Mouse (Mus musculus): ENCODE data around the gene Epp13.
"Not testable (repeated sequence)": the region's sequence is repeated elsewhere in the genome, so short reads cannot be mapped to it uniquely, and the experiment has no call there.

DNA sequence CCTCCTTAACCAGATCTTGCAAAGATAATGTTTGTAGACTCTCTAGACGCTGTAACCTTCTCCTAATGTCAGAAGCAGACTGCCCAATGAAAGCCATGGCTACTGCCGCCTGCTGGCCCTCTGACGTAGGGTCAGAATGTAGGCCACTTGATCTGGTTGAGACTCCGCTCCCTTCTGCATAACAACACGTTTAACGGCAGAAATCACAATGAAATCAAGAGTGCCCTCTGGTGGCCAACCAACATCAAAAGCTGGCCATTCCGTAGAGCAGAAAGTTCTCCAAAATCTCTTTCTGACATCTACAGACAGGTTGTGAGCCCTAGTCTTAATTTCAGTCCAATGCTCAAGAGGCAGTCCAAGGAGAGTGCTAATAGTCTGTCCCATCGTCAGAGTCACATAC lies 24.0 kb upstream of the Epp13 start:
- TF ChIP-seq CTCF (IDR thresholded peaks at IDR 0.05; ENCODE audit: borderline replicate concordance, extremely low read depth, insufficient read depth, insufficient read length); POLR2A (IDR thresholded peaks at IDR 0.05; ENCODE audit: borderline replicate concordance, extremely low read depth, insufficient read depth, insufficient read length, poor library complexity, severe bottlenecking): not testable (repeated sequence)

Measured in brain, embryonic 14.5 days (tissue).